Mouse (Mus musculus) left cerebral cortex, postnatal 4 days (tissue): ENCODE data around the gene Acmsd. TPM values are rescaled to one million over a fixed set of nuclear protein-coding genes. Genes with fewer than 3 reads are reported as not detected.

Experiments
- DNase-seq: peaks from one replicate; pipeline ENCODE4 v3.0.0-alpha.2; 2022
- intact Hi-C: fragments of 180-260 bp; cut with DNase I; formaldehyde crosslinking; loops from one replicate; pipeline ENCODE4 v1.15.1; 2025
- total RNA-seq, 2 experiments: library from RNA; stranded (reverse); gene quantifications; 2 replicates each; pipeline ENCODE4 v1.2.3; 2021

The Acmsd gene
- total RNA-seq, 2 experiments from 2014 or later, result not detected

- intact Hi-C loops, result no loop called here
- DNase-seq, result no peak
These were observed 45.3 kb downstream of the Acmsd start for GRCm38 (mm10) chr1:127774501-127774880.

DNA sequence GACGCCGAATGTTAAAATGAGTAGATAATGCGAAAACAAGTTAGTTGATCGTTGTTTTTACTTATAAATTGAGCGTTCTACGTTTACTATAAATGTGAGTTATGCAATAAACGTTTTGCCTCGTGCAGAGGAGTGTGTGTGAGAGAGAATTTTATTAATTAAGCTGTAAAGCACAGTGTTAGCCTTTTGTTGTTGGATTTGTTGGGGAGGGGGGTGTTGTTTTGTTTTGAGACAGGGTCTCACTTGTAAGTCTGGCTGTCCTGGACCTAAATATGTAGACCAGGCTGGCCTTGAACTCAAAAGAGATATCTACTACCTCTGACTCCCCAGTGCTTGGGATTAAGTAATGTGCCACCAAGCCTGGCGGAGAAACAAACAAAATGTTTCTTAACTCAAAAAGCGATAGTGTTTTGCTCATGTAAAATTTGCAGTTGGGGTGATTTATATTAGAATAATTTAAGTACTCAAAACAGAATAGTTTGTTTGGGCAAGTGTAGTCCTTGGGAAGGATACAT, 46.0 kb downstream of the Acmsd start:
- DNase-seq, result no peak
- intact Hi-C loops, result no loop called here

GRCm38 (mm10) chr1:127776246-127776645, 47.0 kb downstream of the Acmsd start:
- no peak for DNase-seq
- intact Hi-C loops, result no loop called here

- intact Hi-C loops, result no loop called here
- no peak for DNase-seq
These were observed 49.4 kb downstream of the Acmsd start for GRCm38 (mm10) chr1:127778611-127779010.

GRCm38 (mm10) chr1:127780142-127780541, 50.9 kb downstream of the Acmsd start:
- no peak for DNase-seq
- intact Hi-C loops, result no loop called here

GRCm38 (mm10) chr1:127780849-127781248, 51.6 kb downstream of the Acmsd start:
- intact Hi-C loops, result no loop called here
- no peak for DNase-seq

- DNase-seq, result no peak
- intact Hi-C loops, result no loop called here
These were observed 54.6 kb downstream of the Acmsd start for GRCm38 (mm10) chr1:127783862-127784261.

- DNase-seq, result no peak
- intact Hi-C loops, result no loop called here
These were observed 56.7 kb downstream of the Acmsd start for GRCm38 (mm10) chr1:127785882-127786281.

DNA sequence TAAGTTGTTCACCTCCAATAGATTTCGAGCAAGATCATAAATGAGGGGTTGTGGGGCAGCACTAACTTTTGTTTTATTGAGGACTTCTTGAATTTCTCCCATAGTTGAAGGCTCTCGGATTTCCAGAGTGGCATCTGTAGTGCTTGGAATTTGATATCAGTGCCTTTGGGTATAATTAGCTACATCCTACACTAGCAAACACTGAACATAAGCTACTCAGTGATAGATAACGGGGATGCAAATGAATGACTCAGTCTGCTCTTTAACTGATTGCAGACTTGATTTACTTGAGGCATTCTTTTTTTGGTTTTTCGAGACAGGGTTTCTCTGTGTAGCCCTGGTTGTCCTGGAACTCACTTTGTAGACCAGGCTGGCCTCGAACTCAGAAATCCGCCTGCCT, 59.7 kb downstream of the Acmsd start:
- DNase-seq, result no peak
- intact Hi-C loops, result no loop called here

DNA sequence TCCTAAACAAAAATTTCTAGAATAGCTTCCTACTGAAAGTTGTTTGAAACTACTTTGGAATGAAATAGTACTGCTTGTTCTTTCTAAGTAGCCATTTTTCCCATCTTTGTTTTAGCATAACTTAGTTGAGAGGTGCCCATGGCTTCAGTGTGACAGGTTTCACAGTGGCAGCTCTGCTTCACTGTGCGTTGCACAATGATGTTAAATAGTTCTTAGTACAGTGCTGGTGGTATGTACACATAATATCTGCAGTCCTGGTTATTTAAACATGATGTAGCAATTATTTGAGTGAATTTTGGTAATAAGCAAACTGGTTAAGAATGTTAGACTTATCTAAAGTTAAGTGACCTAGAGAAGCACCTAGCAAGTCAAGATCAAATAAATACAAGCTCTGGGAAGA, 64.2 kb downstream of the Acmsd start:
- no peak for DNase-seq
- intact Hi-C loops, result no loop called here

DNA sequence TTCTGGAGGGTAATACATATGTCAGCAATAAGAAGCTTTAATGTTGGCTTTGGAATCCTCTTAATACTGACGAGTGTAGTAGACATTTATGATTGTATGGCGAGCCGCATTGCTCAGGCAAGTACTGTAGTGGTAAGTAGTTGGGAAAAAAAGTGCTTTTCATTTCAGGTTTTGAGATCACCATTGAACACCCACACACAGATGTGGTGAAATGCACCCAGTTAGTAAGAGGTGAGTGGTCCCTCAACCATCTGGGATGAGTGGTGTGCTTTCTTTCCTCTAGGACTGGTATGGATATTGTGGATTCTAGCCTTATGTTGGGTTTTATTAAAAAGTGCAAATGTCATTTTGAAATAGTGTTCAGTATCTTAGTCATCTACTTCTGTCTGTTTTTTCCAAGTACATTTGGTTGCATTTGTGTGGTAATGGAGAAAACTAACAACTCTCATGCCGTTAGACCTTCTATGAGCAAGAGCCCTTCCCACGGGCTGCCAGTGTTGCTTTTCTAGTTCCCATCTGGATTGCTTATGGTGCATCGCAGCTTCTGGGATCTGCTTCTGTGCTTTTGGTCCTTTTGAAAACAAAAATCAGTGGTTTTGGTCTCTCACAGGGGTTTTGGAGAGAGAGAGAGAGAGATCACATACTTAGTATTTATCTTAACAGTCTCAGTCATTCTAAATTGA, 66.0 kb downstream of the Acmsd start:
- no peak for DNase-seq
- intact Hi-C loops, result no loop called here

DNA sequence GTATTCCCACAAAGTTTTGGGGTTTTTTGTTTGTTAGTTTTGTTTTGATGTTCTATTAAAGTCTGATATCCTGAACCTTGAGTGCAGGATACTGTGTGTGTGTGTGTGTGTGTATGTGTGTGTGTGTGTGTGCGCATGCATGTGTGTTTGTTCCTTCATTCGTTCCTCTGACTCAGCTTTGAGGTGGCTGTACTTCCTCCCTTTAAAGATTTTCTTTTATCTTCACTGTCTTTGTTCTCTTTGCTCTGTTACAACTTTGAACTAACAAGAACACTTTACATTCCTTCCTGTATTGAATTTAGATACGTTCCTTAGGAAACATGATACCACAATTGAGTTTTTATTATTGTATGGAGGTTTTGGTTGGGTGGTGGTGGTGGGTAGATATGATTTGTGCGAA, 67.1 kb downstream of the Acmsd start:
- no peak for DNase-seq
- intact Hi-C loops, result no loop called here

GRCm38 (mm10) chr1:127796752-127797151, 67.5 kb downstream of the Acmsd start:
- intact Hi-C loops, result no loop called here
- no peak for DNase-seq

DNA sequence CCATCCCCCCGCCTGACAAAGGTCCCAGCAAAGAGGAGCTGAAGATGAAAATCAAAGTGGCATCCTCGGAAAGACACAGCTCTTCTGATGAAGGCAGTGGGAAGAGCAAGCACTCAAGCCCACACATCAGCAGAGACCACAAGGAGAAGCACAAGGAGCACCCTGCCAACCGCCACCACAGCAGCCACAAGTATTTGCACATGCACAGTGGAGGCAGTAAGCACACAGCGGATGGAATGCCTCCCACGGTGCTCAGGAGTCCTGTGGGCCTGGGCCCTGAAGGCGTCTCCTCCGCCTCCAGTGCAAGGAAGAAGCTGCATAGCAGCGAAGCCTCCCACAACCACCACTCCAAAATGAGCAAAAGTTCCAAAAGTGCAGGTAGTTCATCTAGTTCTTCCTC, 73.7 kb downstream of the Acmsd start:
- intact Hi-C loops, result no loop called here
- DNase-seq, result no peak

GRCm38 (mm10) chr1:127808671-127809070, 79.5 kb downstream of the Acmsd start:
- intact Hi-C loops, result no loop called here

GRCm38 (mm10) chr1:127812929-127813328, 83.7 kb downstream of the Acmsd start:
- intact Hi-C loops, result no loop called here
- DNase-seq, result no peak

More at GRCm38 (mm10) chr1:127808671-127809070, 79.5 kb downstream of the Acmsd start:
- DNase-seq, result no peak

DNA sequence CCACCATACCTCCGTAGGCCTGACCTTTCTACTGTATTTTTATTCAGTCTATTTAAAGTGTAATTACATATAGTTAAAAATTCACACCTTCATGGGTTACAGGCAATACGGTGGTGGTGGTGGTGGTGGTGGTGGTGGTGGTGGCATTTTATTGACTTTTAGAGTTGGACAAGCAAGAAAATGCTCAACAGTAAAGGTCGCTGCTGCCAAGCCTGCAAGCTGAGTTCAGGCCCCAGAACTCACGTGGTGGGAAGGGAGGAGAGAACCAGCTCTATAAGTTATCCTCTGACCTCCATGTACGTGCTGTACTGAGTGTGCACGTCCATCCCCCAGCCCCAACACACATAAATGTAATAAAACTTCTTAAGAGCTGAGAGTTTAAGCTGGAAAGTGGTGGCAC, 87.2 kb downstream of the Acmsd start:
- DNase-seq, result no peak
- intact Hi-C loops, result no loop called here

Other genes starting within 250 kb of the Acmsd start
- gene Tmem163, start 49.9 kb upstream of the Acmsd start, total RNA-seq, result 10 to 100 TPM; 23.8 to 32.5 TPM
- gene Ccnt2, start 44.8 kb downstream of the Acmsd start, total RNA-seq, result 10 to 100 TPM; 53.8 to 60.6 TPM
- gene Map3k19, start 125.6 kb downstream of the Acmsd start, total RNA-seq, result 1 to 10 TPM; 1.3 to 1.8 TPM
- gene Rab3gap1, start 139.4 kb downstream of the Acmsd start, total RNA-seq, result 10 to 100 TPM; 33.0 to 33.1 TPM